Mouse (Mus musculus): ENCODE measurements around the gene Med27. TPM values are rescaled to one million over a fixed set of nuclear protein-coding genes. Genes with fewer than 3 reads are reported as not detected.

Med27 gene
- polyA plus RNA-seq, 1 experiment from 2014 or later = 37.1 TPM

- no peaks in the 10 kb centered on the region for H3K27me3 ChIP-seq
- ChIA-PET POLR2A (no interaction called here), CTCF (interaction anchor here (1.5 kb wide), 1 partner anchor 11 kb away, joined by 5 read pairs; no protein-coding TSS in a partner anchor)
- in situ Hi-C loops (cut with MboI; ENCODE audit: low pct_unique_long_range_greater_than_20kb) = no loop called here
- no peak for DNase-seq (ENCODE audit: low read depth, low spot score)
- no peak for ATAC-seq
- TF ChIP-seq CTCF (IDR thresholded peaks at IDR 0.05) = no peak
Measured at GRCm38 (mm10) chr2:29437111-29437510, 90.5 kb downstream of the Med27 start.

- POLR2A ChIA-PET = no interaction called here
- in situ Hi-C loops (cut with MboI; ENCODE audit: low pct_unique_long_range_greater_than_20kb) = no loop called here
- no peak for DNase-seq (ENCODE audit: low read depth, low spot score)
- H3K27me3 ChIP-seq = no peaks in the 10 kb centered on the region
- no peak for TF ChIP-seq CTCF (IDR thresholded peaks at IDR 0.05)
- CTCF ChIA-PET = interaction anchor here (1.4 kb wide), 1 partner anchor 9 kb away, joined by 4 read pairs; no protein-coding TSS in a partner anchor
- ATAC-seq = no peak
Measured at GRCm38 (mm10) chr2:29437861-29438529, 91.4 kb downstream of the Med27 start.

GRCm38 (mm10) chr2:29438530-29438862 is 91.9 kb downstream of the Med27 start:
- CTCF ChIA-PET = interaction anchor here (1.4 kb wide), 1 partner anchor 9 kb away, joined by 4 read pairs; no protein-coding TSS in a partner anchor
- TF ChIP-seq CTCF (IDR thresholded peaks at IDR 0.05) = no peak
- ATAC-seq (no peak), DNase-seq (ENCODE audit: low read depth, low spot score) (no peak)
- POLR2A ChIA-PET = no interaction called here
- in situ Hi-C loops (cut with MboI; ENCODE audit: low pct_unique_long_range_greater_than_20kb) = no loop called here
- no peaks in the 10 kb centered on the region for H3K27me3 ChIP-seq

- ChIA-PET POLR2A (no interaction called here), CTCF (interaction anchor here (1.4 kb wide), 1 partner anchor 8 kb away, joined by 4 read pairs; no protein-coding TSS in a partner anchor)
- DNase-seq (ENCODE audit: low read depth, low spot score) = no peak
- H3K27me3 ChIP-seq = no peaks in the 10 kb centered on the region
- in situ Hi-C loops (cut with MboI; ENCODE audit: low pct_unique_long_range_greater_than_20kb) = no loop called here
- no peak for ATAC-seq
- no peak for TF ChIP-seq CTCF (IDR thresholded peaks at IDR 0.05)
Measured at GRCm38 (mm10) chr2:29438986-29439385, 92.4 kb downstream of the Med27 start.

- TF ChIP-seq CTCF (IDR thresholded peaks at IDR 0.05) = no peak
- ATAC-seq (no peak), DNase-seq (ENCODE audit: low read depth, low spot score) (no peak)
- no peaks in the 10 kb centered on the region for H3K27me3 ChIP-seq
- in situ Hi-C loops (cut with MboI; ENCODE audit: low pct_unique_long_range_greater_than_20kb) = no loop called here
- ChIA-PET CTCF (no interaction called here), POLR2A (interaction anchor here (1.1 kb wide), 1 partner anchor 46 kb away, joined by 3 read pairs; no protein-coding TSS in a partner anchor)
Measured at GRCm38 (mm10) chr2:29439396-29439795, 92.8 kb downstream of the Med27 start.

- in situ Hi-C loops (cut with MboI; ENCODE audit: low pct_unique_long_range_greater_than_20kb) = no loop called here
- ATAC-seq (no peak), DNase-seq (ENCODE audit: low read depth, low spot score) (no peak)
- CTCF ChIA-PET = no interaction called here
- POLR2A ChIA-PET = interaction anchor here (1.1 kb wide), 1 partner anchor 47 kb away, joined by 3 read pairs; no protein-coding TSS in a partner anchor
- TF ChIP-seq CTCF (IDR thresholded peaks at IDR 0.05) = no peak
- H3K27me3 ChIP-seq = no peaks in the 10 kb centered on the region
Measured at GRCm38 (mm10) chr2:29439857-29440502, 93.4 kb downstream of the Med27 start.

GRCm38 (mm10) chr2:29442275-29442674 is 95.7 kb downstream of the Med27 start:
- DNase-seq (ENCODE audit: low read depth, low spot score) = no peak
- in situ Hi-C loops (cut with MboI; ENCODE audit: low pct_unique_long_range_greater_than_20kb) = no loop called here
- CTCF ChIA-PET = no interaction called here
- ATAC-seq = no peak
- no peak for TF ChIP-seq CTCF (IDR thresholded peaks at IDR 0.05)
- POLR2A ChIA-PET = no interaction called here
- no peaks in the 10 kb centered on the region for H3K27me3 ChIP-seq

- in situ Hi-C loops (cut with MboI; ENCODE audit: low pct_unique_long_range_greater_than_20kb) = no loop called here
- POLR2A ChIA-PET = interaction anchor here (0.6 kb wide), 1 partner anchor 10 kb away, joined by 7 read pairs; no protein-coding TSS in a partner anchor
- ATAC-seq = no peak
Measured at GRCm38 (mm10) chr2:29443626-29444217, 97.1 kb downstream of the Med27 start.

GRCm38 (mm10) chr2:29448476-29449002 is 101.9 kb downstream of the Med27 start:
- no peak for TF ChIP-seq CTCF (IDR thresholded peaks at IDR 0.05)
- ATAC-seq (no peak), DNase-seq (ENCODE audit: low read depth, low spot score) (no peak)
- no peaks in the 10 kb centered on the region for H3K27me3 ChIP-seq
- ChIA-PET POLR2A (interaction anchor here (1.4 kb wide), 2 partner anchors 14 to 18 kb away, joined by 3 to 4 read pairs; no protein-coding TSS in a partner anchor), CTCF (interaction anchor here (1.3 to 1.4 kb wide), 2 partner anchors 12 to 19 kb away, joined by 5 to 6 read pairs; no protein-coding TSS in a partner anchor)
- in situ Hi-C loops (cut with MboI; ENCODE audit: low pct_unique_long_range_greater_than_20kb) = no loop called here

More at GRCm38 (mm10) chr2:29443626-29444217, 97.1 kb downstream of the Med27 start:
- no peaks in the 10 kb centered on the region for H3K27me3 ChIP-seq
- CTCF ChIA-PET = interaction anchor here (0.6 to 1.5 kb wide), 3 partner anchors 10 to 180 kb away, joined by 3 read pairs; no protein-coding TSS in a partner anchor
- no peak for TF ChIP-seq CTCF (IDR thresholded peaks at IDR 0.05)
- no peak for DNase-seq (ENCODE audit: low read depth, low spot score)

- DNase-seq (ENCODE audit: low read depth, low spot score) (no peak), ATAC-seq (no peak)
- in situ Hi-C loops (cut with MboI; ENCODE audit: low pct_unique_long_range_greater_than_20kb) = no loop called here
- no peak for TF ChIP-seq CTCF (IDR thresholded peaks at IDR 0.05)
- ChIA-PET POLR2A (no interaction called here), CTCF (no interaction called here)
- H3K27me3 ChIP-seq = no peaks in the 10 kb centered on the region
Measured at GRCm38 (mm10) chr2:29451368-29451999, 104.9 kb downstream of the Med27 start.
